In the genomic region with DNA sequence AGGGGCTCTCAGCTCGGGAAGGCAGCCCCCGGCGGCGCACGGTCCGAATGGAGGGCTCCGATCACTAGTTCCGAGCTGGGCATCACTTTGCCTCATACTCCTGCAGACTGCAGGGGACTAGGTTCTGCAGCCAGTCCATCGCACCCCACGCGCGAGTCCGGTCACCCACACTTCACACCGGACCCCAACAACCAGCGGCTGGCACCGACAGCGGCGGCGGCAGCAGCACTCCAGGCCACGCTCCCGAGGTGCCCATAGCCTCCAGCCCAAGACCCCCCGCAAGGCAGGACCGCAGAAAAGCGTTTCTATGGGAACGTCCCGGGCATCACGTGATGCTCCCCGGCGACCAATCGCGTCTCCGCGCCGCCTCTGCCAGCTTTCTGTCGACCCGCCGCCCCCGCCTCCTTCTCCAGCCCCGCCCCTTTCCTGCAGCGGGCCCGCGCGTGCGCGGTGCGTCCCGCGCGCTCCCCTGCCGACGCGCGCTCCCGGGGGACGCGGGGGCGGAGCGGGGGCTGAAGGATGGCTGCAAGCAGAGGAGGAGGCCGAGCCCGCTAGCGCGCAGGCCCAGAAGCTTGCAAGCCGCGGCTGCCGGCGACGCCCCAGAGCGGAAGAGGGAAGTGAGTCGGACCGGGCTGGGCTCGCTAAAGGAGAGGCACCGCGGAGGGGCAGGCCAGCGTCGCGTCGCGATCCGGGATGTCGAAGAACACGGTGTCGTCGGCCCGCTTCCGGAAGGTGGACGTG, we compare ENCODE assay signal across 8 mouse cellular contexts. TPM values are rescaled to one million over a fixed set of nuclear protein-coding genes. Genes with fewer than 3 reads are reported as not detected.
DNase-seq lines count a peak whose midpoint lies in the region; ATAC-seq and TF ChIP-seq lines count a peak whose summit lies in the region.

A gene (minus strand): TSS at position 320 of the 741 bp plus-strand sequence.
A gene (plus strand): TSS at position 511 of the 741 bp plus-strand sequence.

- peaks cover 19% of the 10 kb centered on the region for H3K79me3 ChIP-seq in C2C12 (ENCODE audit: low read depth)

- peak; percentile 99 for DNase-seq in brain, embryonic 14.5 days (ENCODE audit: low read depth)
- DNase-seq in liver, adult 2 months (ENCODE audit: extremely low read depth, low read depth, low spot score), result peak; percentile 81
- peak; percentile 99 for DNase-seq in splenic B cell, adult 2 months (ENCODE audit: low read depth, low spot score)

- H3K79me2 ChIP-seq in C2C12 (ENCODE audit: control insufficient read depth, insufficient read depth), result peaks cover 44% of the 10 kb centered on the region
- peaks cover 2% of the 10 kb centered on the region; the same call in 1 of the 2 replicates for H3K79me2 ChIP-seq in liver, adult 2 months (ENCODE audit: control insufficient read depth, insufficient read depth, low read length)
- H3K79me2 ChIP-seq in myocyte (ENCODE audit: control insufficient read depth, insufficient read depth), result peaks cover 24% of the 10 kb centered on the region

- TF ChIP-seq CTCF in C2C12 (IDR thresholded peaks at IDR 0.05; ENCODE audit: control insufficient read depth, insufficient read depth, insufficient read length), result no peak
- TF ChIP-seq CTCF in brain, embryonic 14.5 days (IDR thresholded peaks at IDR 0.05; ENCODE audit: borderline replicate concordance, extremely low read depth, insufficient read depth, insufficient read length), result no peak
- no peak for TF ChIP-seq CTCF in liver, adult 2 months (IDR thresholded peaks at IDR 0.05; ENCODE audit: low read depth, low read length)

- ATAC-seq in heart, embryonic 11.5 days (replicated peaks; ENCODE audit: insufficient number of reproducible peaks, low FRiP score, low TSS enrichment), result peak; percentile 97
- ATAC-seq in kidney, embryonic 16.5 days (ENCODE audit: low FRiP score, low TSS enrichment), result peak; percentile 99

- peak within 1 kb of the TSS; percentile 98 for H3K9ac ChIP-seq in heart, embryonic 11.5 days (ENCODE audit: low read depth, low read length)
- H3K9ac ChIP-seq in kidney, embryonic 16.5 days (replicated peaks; ENCODE audit: low read length), result peak within 1 kb of the TSS; percentile 97
- peak within 1 kb of the TSS; percentile 70 for H3K9ac ChIP-seq in liver, adult 2 months (ENCODE audit: low read depth, low read length)

- H3K4me3 ChIP-seq in C2C12 (ENCODE audit: insufficient read depth, poor library complexity, severe bottlenecking) (peak within 1 kb of the TSS; percentile 94), myocyte (peak within 1 kb of the TSS; percentile 70)
- peak within 1 kb of the TSS; percentile 94 for H3K4me3 ChIP-seq in erythroblast, embryonic 14.5 days (replicated peaks)
- H3K4me3 ChIP-seq in heart, embryonic 11.5 days (ENCODE audit: low read depth, low read length), result peak within 1 kb of the TSS; percentile 93
- H3K4me3 ChIP-seq in kidney, embryonic 16.5 days (ENCODE audit: low read length), result peak within 1 kb of the TSS; percentile 98
- H3K4me3 ChIP-seq in liver, adult 2 months (ENCODE audit: insufficient read depth, low read depth, low read length), result peak within 1 kb of the TSS; percentile 84

- WGBS in heart, embryonic 11.5 days (ENCODE audit: insufficient replicate concordance), result under 1% methylated on average over 79 of the region's 86 CpGs
- WGBS in kidney, embryonic 16.5 days, result under 1% methylated on average over 85 of the region's 86 CpGs
- 1% methylated on average over 83 of the region's 86 CpGs for WGBS in liver, adult 2 months

- peak within 1 kb of the TSS; percentile 91 for H3K27ac ChIP-seq in heart, embryonic 11.5 days (ENCODE audit: low read depth, low read length)
- peak within 1 kb of the TSS; percentile 89 for H3K27ac ChIP-seq in kidney, embryonic 16.5 days (ENCODE audit: low read length)
- peak within 1 kb of the TSS; percentile 50 for H3K27ac ChIP-seq in liver, adult 2 months (replicated peaks; ENCODE audit: insufficient read depth, low read depth, low read length)

- H3K36me3 ChIP-seq in C2C12 (ENCODE audit: control insufficient read depth, insufficient read depth) (peaks cover 28% of the 10 kb centered on the region), myocyte (ENCODE audit: control insufficient read depth, insufficient read depth) (peaks cover 15% of the 10 kb centered on the region)
- peaks cover 31% of the 10 kb centered on the region for H3K36me3 ChIP-seq in erythroblast, embryonic 14.5 days (ENCODE audit: control insufficient read depth)
- peaks cover 6% of the 10 kb centered on the region; the same call in 1 of the 2 replicates for H3K36me3 ChIP-seq in heart, embryonic 11.5 days (ENCODE audit: control insufficient read depth, insufficient read depth, low read length)
- peaks cover 11% of the 10 kb centered on the region for H3K36me3 ChIP-seq in kidney, embryonic 16.5 days (ENCODE audit: insufficient read depth, low read length)
- H3K36me3 ChIP-seq in liver, adult 2 months (ENCODE audit: control insufficient read depth, insufficient read depth, low read length), result peaks cover 17% of the 10 kb centered on the region
- peaks cover 15% of the 10 kb centered on the region for H3K36me3 ChIP-seq in splenic B cell, adult 2 months (ENCODE audit: control insufficient read depth, insufficient read depth, low read length, poor library complexity, severe bottlenecking)

- H3K4me2 ChIP-seq in heart, embryonic 11.5 days, result peak within 1 kb of the TSS; percentile 96
- peak within 1 kb of the TSS; percentile 97 for H3K4me2 ChIP-seq in kidney, embryonic 16.5 days (replicated peaks; ENCODE audit: low read depth, low read length)
- H3K4me2 ChIP-seq in myocyte (ENCODE audit: low read depth), result peak within 1 kb of the TSS; percentile 95

- H3K4me1 ChIP-seq in erythroblast, embryonic 14.5 days (ENCODE audit: control insufficient read depth), result peaks cover 21% of the 10 kb centered on the region
- H3K4me1 ChIP-seq in heart, embryonic 11.5 days (ENCODE audit: control insufficient read depth, insufficient read depth, low read length), result no peaks in the 10 kb centered on the region
- H3K4me1 ChIP-seq in kidney, embryonic 16.5 days (ENCODE audit: insufficient read depth, low read length), result peaks cover 12% of the 10 kb centered on the region; the same call in 1 of the 2 replicates
- peaks cover 5% of the 10 kb centered on the region for H3K4me1 ChIP-seq in liver, adult 2 months (ENCODE audit: control insufficient read depth, insufficient read depth, low read length)

- peak; percentile 87 for TF ChIP-seq POLR2A in brain, embryonic 14.5 days (IDR thresholded peaks at IDR 0.05; ENCODE audit: borderline replicate concordance, extremely low read depth, insufficient read depth, insufficient read length, poor library complexity, severe bottlenecking)
- peak; percentile 91 for TF ChIP-seq POLR2A in liver, adult 2 months (IDR thresholded peaks at IDR 0.05; ENCODE audit: extremely low read depth, insufficient read depth, low read length)
- TF ChIP-seq POLR2A in myocyte (IDR thresholded peaks at IDR 0.05; ENCODE audit: insufficient read length, low read depth), result peak; percentile 97

- H3ac ChIP-seq in C2C12 (ENCODE audit: control insufficient read depth, insufficient read length, low read depth) (peak within 1 kb of the TSS; percentile 94), myocyte (ENCODE audit: control insufficient read depth, insufficient read length) (peak within 1 kb of the TSS; percentile 77)

- H3K9me3 ChIP-seq in erythroblast, embryonic 14.5 days (ENCODE audit: control insufficient read depth, low read length), result no peaks in the 10 kb centered on the region
- H3K9me3 ChIP-seq in heart, embryonic 11.5 days (replicated peaks; ENCODE audit: control insufficient read depth, low read length), result no peaks in the 10 kb centered on the region
- H3K9me3 ChIP-seq in kidney, embryonic 16.5 days (ENCODE audit: low read length), result no peaks in the 10 kb centered on the region

- no peaks in the 10 kb centered on the region for H3K27me3 ChIP-seq in C2C12 (ENCODE audit: control insufficient read depth, insufficient read depth, insufficient read length)
- H3K27me3 ChIP-seq in erythroblast, embryonic 14.5 days (ENCODE audit: control insufficient read depth), result peaks cover 38% of the 10 kb centered on the region
- peaks cover 7% of the 10 kb centered on the region; the same call in 1 of the 2 replicates for H3K27me3 ChIP-seq in heart, embryonic 11.5 days (ENCODE audit: control insufficient read depth, insufficient read depth, low read length)
- H3K27me3 ChIP-seq in kidney, embryonic 16.5 days (ENCODE audit: insufficient read depth, low read length), result peaks cover 9% of the 10 kb centered on the region
- H3K27me3 ChIP-seq in liver, adult 2 months (ENCODE audit: control insufficient read depth, insufficient read depth, low read length), result no peaks in the 10 kb centered on the region
- H3K27me3 ChIP-seq in myocyte (ENCODE audit: control insufficient read depth, insufficient read depth, insufficient read length), result no peaks in the 10 kb centered on the region
- H3K27me3 ChIP-seq in splenic B cell, adult 2 months (ENCODE audit: control insufficient read depth, insufficient read depth, low read length, poor library complexity, severe bottlenecking), result no peaks in the 10 kb centered on the region

TF ChIP-seq in C2C12, 6 proteins besides CTCF, POLR2A, EP300 and RAD21 (continues in another document):
- TF ChIP-seq FOSL1 (IDR thresholded peaks at IDR 0.05; ENCODE audit: insufficient read depth, low read length, poor library complexity, severe bottlenecking), result no peak
- TF ChIP-seq USF1 (IDR thresholded peaks at IDR 0.05; ENCODE audit: low read depth), result peak; percentile 93

TF ChIP-seq in myocyte, 11 proteins besides CTCF, POLR2A, EP300 and RAD21 (continues in another document):
- TF ChIP-seq TCF3 (IDR thresholded peaks at IDR 0.05; ENCODE audit: insufficient read length, low read depth) (no peak), MYOD1 (IDR thresholded peaks at IDR 0.05; ENCODE audit: control insufficient read depth in 1 of 3, insufficient read length in 2 of 3, low read depth in 2 of 3) (peak in 1 of 3 experiments; percentile 10)

RNA-seq across cellular contexts. Expression of the first gene that starts in this region (rescaled TPM):
- 7.6 TPM for polyA plus RNA-seq in C2C12 (2012; fragmentation: generic; extraction: Trizol)
- 11.5 and 14.1 TPM in 2 replicates for polyA plus RNA-seq in brain, embryonic 14.5 days (2012; rRNA removed)
- 0.03 and 0.07 TPM in 2 replicates for polyA plus RNA-seq in erythroblast, embryonic 14.5 days (2012)
- 61.0 and 68.7 TPM in 2 replicates for polyA plus RNA-seq in heart, embryonic 11.5 days (2014; fragmentation: Nextera tagmentation; extraction: Ambion mirVana)
- polyA plus RNA-seq in kidney, embryonic 16.5 days (2015; fragmentation: Nextera tagmentation; extraction: Ambion mirVana), result 58.6 and 62.0 TPM in 2 replicates
- 10.2 and 13.7 TPM in 2 replicates for total RNA-seq in liver, adult 2 months (2014; rRNA removed)
- 3.4 and 4.2 TPM in 2 replicates for polyA plus RNA-seq in liver, adult 2 months (2012; rRNA removed)
- polyA plus RNA-seq in myocyte (2012; fragmentation: generic; extraction: Trizol), result 4.3 TPM

RNA-seq across cellular contexts. Expression of the second gene that starts in this region (rescaled TPM):
- polyA plus RNA-seq in C2C12 (2012; fragmentation: generic; extraction: Trizol) (124 TPM), myocyte (2012; fragmentation: generic; extraction: Trizol) (44.7 TPM)
- 166 and 187 TPM in 2 replicates for polyA plus RNA-seq in brain, embryonic 14.5 days (2012; rRNA removed)
- 16.9 and 23.0 TPM in 2 replicates for polyA plus RNA-seq in erythroblast, embryonic 14.5 days (2012)
- 257 and 268 TPM in 2 replicates for polyA plus RNA-seq in heart, embryonic 11.5 days (2014; fragmentation: Nextera tagmentation; extraction: Ambion mirVana)
- 239 and 252 TPM in 2 replicates for polyA plus RNA-seq in kidney, embryonic 16.5 days (2015; fragmentation: Nextera tagmentation; extraction: Ambion mirVana)
- total RNA-seq in liver, adult 2 months (2014; rRNA removed), result 86.9 and 103 TPM in 2 replicates
- 24.9 and 27.8 TPM in 2 replicates for polyA plus RNA-seq in liver, adult 2 months (2012; rRNA removed)

Comparison
In these comparisons a context has a peak if more than half of its experiments do, and no peak if none do; other contexts are left out.
1. Peak in every context shown above with its lines: DNase-seq, ATAC-seq, H3K4me3 ChIP-seq and H3K27ac ChIP-seq.